Mouse (Mus musculus): ENCODE measurements around the gene Gm2381.
"Not testable (repeated sequence)": the region's sequence is repeated elsewhere in the genome, so short reads cannot be mapped to it uniquely, and the experiment has no call there.

Gm2381 gene

DNA sequence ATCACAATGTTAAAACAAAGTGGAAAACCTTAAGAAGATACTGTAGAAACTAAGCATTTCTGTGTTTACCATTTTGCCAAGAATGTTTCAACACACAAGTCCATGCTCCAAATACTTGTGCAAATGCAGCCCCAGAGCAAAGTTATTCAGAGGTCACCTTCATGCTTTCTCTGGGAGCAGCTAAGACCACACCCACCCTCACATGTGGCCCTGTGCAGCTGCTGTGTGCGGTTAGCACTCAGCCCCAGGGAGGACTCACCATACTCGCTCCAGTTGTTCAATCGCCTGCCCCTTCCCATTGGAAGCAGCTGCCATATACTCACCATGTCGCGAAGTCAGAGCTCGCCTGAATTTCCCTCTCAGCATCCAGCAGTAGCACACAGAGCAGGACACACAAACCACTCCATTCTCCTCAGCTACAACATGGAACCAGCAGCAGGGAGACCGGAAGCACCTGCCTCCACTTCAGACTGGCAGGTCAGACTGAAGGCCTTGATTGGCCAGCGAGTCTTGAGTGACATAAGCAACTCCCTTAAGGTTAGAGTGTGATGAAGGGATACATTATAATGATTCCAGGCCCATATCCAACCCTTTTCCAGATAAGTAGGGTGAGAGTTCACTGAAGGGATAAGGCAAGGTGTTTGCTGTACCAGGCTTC is at the start of gene Gm2381:
Gm2381 (minus strand) TSS at position 434 of the 658 bp plus-strand sequence.
- DNase-seq = not testable (repeated sequence)

DNA sequence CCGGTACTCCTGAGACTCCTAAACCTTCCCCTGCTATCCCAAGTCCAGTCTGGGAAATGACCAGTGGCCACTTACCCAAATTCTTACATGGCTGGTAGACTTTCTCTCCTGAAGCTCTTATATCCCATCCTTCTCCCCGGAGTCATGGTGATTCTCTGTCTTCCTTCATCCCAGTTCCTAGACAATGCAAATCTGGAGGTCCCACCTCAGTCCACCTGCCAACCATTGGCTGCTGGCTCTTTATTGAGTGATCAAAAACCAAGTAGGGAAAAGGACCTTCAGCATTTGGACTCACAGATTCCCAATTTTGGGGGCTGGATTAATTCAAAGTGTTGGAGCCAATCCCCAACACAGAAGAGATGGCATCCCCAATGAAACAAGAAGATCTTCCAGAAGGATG is 31.0 kb upstream of the Gm2381 start:
- DNase-seq = not testable (repeated sequence)

DNA sequence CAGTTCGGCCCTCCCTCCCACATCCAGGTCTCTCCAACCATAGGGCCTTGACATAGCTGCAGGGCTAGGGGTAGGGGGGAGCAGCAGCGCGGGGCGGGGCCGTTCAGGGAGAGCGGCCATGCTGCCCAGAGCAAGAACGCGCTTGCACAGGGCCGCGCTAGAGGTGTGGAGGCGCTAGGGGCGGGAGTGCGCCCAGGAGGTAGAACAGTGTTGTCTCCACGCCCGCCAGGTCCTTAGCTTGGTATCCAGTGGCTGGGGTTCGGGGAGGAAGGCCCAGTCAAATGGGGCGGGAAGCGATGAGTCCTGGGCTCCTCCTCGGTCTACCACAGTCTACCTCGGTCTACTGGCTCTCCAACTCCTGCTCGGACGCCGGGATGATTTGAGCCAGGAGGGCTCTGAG is 11.1 kb upstream of the Gm2381 start:
- DNase-seq = no peak

DNA sequence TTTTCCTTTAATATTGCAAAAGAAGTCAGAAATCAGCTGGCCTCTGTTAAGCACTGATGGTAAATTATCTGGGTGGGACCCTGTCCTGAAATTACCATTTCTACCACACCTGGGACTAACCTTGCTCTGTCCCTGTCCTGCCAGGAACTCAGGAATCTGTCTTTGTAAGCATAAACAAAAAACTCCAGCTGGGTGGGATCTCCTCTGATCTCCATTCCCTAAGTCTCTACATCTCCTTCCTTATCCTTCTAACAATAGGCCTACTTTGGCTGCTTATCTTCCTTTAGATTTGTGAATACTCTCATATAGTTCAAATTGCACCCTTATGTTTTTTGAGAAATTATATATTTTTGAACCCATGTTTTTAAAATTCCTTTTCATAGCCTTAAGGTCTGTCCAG is 28.7 kb downstream of the Gm2381 start:
- not testable (repeated sequence) for DNase-seq

DNA sequence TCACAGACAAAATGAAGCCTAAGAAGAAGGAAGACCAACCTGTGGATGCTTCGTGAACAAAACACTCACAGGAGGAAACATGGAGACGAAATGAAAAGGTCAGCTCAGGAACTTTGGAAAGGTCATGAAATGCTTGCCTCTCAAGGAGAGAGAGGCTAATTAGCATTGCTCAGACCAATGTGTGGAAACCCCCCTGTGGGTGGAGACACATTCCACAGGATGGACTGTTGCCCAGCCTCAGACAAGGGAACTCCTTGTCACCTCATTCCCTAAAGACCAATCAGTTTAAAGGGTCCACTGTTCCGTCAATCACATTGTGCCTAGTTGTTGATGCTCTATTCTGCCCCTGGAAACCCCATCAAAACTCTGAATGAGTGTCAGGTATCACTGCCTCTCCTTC is 34.8 kb downstream of the Gm2381 start:
- no peak for DNase-seq

DNA sequence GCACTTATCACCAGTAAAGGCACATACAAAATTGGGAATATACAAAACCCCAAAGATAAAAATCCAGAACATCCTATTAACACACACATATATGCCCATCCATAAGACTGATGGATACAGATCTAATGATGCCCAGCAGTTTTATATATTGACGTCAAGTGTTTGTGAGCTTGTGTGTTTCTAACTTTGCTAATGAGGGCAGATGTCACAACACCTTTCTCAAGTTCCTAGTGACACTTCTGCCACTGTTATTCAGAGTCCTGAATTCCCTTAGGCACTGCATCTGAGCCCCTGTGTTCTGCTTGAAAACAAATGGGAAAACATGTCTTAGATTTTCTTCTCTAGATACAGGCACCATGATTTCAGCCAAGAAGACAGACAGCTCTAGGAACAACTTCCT is 73.6 kb downstream of the Gm2381 start, which contains the start of gene Vmn2r62:
Vmn2r62 (minus strand) TSS at position 101 of the 400 bp plus-strand sequence.
- not testable (repeated sequence) for DNase-seq

Measured in right cerebral cortex, postnatal 14 days (tissue).